Mouse (Mus musculus) embryonic fibroblast, embryonic 13.5 days (primary cell): ENCODE data around the gene Tmco4.

ENCODE experiments used
- CTCF ChIP-seq: IDR thresholded peaks from 2 replicates; pipeline ENCODE4 v1.5.1; 2011; ENCODE audit warnings: mild to moderate bottlenecking, control low read depth, low read length, moderate library complexity, borderline replicate concordance; ENCODE audit not compliant: insufficient read depth
- POLR2A ChIP-seq: IDR thresholded peaks from 2 replicates; pipeline ENCODE4 v1.6.1; 2011; ENCODE audit warnings: low read depth, mild to moderate bottlenecking, control low read depth, low read length, moderate library complexity

- TF ChIP-seq POLR2A (no peak), CTCF (no peak)
Measured at GRCm38 (mm10) chr4:139019413-139019812, 46.7 kb downstream of the Tmco4 start.
